Mouse (Mus musculus) heart, embryonic 15.5 days (tissue): ENCODE data around the gene Uvrag. TPM values are rescaled to one million over a fixed set of nuclear protein-coding genes. Genes with fewer than 3 reads are reported as not detected.
A peak's percentile ranks its signal among the peaks of the same experiment; 100 is the strongest.

Experiments
- ATAC-seq: fragments of 200-750 bp; cut with Nextera tagmentation; replicated peaks from 2 replicates; pipeline ENCODE4 v1.8.0; 2017; ENCODE audit warnings: low read depth, moderate TSS enrichment; ENCODE audit not compliant: insufficient number of reproducible peaks, insufficient read depth, low FRiP score
- H3K27ac ChIP-seq: fragments of 300-500 bp; sonication (generic); 2 replicates; pipeline ENCODE4 v1.5.1; 2015; ENCODE audit warnings: mild to moderate bottlenecking, inconsistent platforms
- H3K27me3 ChIP-seq: fragments of 300-500 bp; sonication (generic); 2 replicates; pipeline ENCODE4 v1.6.1; 2015; ENCODE audit warnings: inconsistent platforms
- H3K36me3 ChIP-seq: fragments of 300-500 bp; sonication (generic); 2 replicates; pipeline ENCODE4 v1.6.1; 2015; ENCODE audit warnings: mild to moderate bottlenecking, inconsistent platforms
- H3K4me1 ChIP-seq: fragments of 300-500 bp; sonication (generic); replicated peaks from 2 replicates; pipeline ENCODE4 v1.6.1; 2015; ENCODE audit warnings: inconsistent platforms
- H3K4me2 ChIP-seq: fragments of 300-500 bp; sonication (generic); 2 replicates; pipeline ENCODE4 v1.6.1; 2015; ENCODE audit warnings: inconsistent platforms, mild to moderate bottlenecking, moderate library complexity
- H3K4me3 ChIP-seq: fragments of 300-500 bp; sonication (generic); 2 replicates; pipeline ENCODE4 v1.5.1; 2015; ENCODE audit warnings: mild to moderate bottlenecking, inconsistent platforms
- H3K9ac ChIP-seq: fragments of 300-500 bp; sonication (generic); 2 replicates; pipeline ENCODE4 v1.6.1; 2015; ENCODE audit warnings: mild to moderate bottlenecking, inconsistent platforms
- H3K9me3 ChIP-seq: fragments of 300-500 bp; sonication (generic); replicated peaks from 2 replicates; pipeline ENCODE4 v1.6.1; 2016; ENCODE audit warnings: inconsistent platforms
- WGBS: fragments of 180-500 bp; shearing (Covaris S2); methylation state at CpG from one replicate; pipeline ENCODE4 v1.1.7; 2015; ENCODE audit warnings: mixed read lengths; 5-methylcytosine and 5-hydroxymethylcytosine counted together
- polyA plus RNA-seq: library from polyadenylated mRNA; unstranded; fragments of >200 nt; fragmentation: Nextera tagmentation; extraction: Ambion mirVana; gene quantifications from 2 replicates; pipeline ENCODE4 v1.2.1, GENCODE M21; 2015

Uvrag gene
- polyA plus RNA-seq, 1 experiment from 2014 or later: 16.0 TPM

- WGBS: 88% methylated on average over 7 of the region's 7 CpGs
- no peak overlapping the region for H3K4me2 ChIP-seq
- H3K4me1 ChIP-seq: peaks cover 21% of the 10 kb centered on the region
- H3K9ac ChIP-seq: no peak overlapping the region
- no peaks in the 10 kb centered on the region for H3K27me3 ChIP-seq
- H3K27ac ChIP-seq: no peak overlapping the region
- H3K9me3 ChIP-seq: no peaks in the 10 kb centered on the region
- no peak for ATAC-seq
- H3K4me3 ChIP-seq: no peak overlapping the region
- H3K36me3 ChIP-seq: no peaks in the 10 kb centered on the region
Measured at GRCm38 (mm10) chr7:99162462-99162861, 21.5 kb upstream of the Uvrag start.

- Histone ChIP-seq H3K4me2 (no peak overlapping the region), H3K4me1 (peaks cover 21% of the 10 kb centered on the region), H3K36me3 (no peaks in the 10 kb centered on the region), H3K9me3 (no peaks in the 10 kb centered on the region), H3K4me3 (no peak overlapping the region), H3K27ac (no peak overlapping the region), H3K9ac (no peak overlapping the region), H3K27me3 (no peaks in the 10 kb centered on the region)
- no peak for ATAC-seq
- WGBS: 82% methylated on average over 11 of the region's 11 CpGs
Measured at GRCm38 (mm10) chr7:99161961-99162360, 21.0 kb upstream of the Uvrag start.

DNA sequence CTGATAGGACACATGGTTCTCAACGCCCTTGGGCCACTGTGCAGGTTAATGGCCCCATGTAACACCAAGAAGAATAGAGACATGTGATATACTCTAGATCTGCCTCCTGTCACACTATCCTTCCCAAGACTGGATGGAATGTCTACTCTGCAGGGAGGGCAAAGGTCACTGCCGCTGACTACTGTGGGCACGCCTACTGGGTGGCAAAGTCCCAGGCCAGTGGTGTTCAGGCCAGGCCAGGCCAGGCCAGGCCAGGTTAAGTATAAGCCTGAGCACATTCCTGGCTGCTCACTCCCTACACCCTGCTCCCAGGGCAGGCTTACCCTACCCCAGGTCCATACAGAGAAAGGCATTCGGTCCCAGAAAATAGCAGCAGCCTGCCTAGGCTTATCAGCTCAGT lies 20.6 kb upstream of the Uvrag start:
- Histone ChIP-seq H3K36me3 (no peaks in the 10 kb centered on the region), H3K4me1 (peaks cover 23% of the 10 kb centered on the region), H3K9ac (no peak overlapping the region), H3K27ac (no peak overlapping the region), H3K27me3 (no peaks in the 10 kb centered on the region), H3K9me3 (no peaks in the 10 kb centered on the region), H3K4me2 (no peak overlapping the region), H3K4me3 (no peak overlapping the region)
- ATAC-seq: no peak; the same call in 1 of the 2 replicates
- WGBS: 33% methylated on average over 4 of the region's 4 CpGs

- WGBS: 77% methylated on average over 7 of the region's 7 CpGs
Measured at GRCm38 (mm10) chr7:99160995-99161394, 20.1 kb upstream of the Uvrag start.

GRCm38 (mm10) chr7:99159446-99159845 lies 18.5 kb upstream of the Uvrag start:
- 85% methylated on average over 2 of the region's 2 CpGs for WGBS
- no peak for ATAC-seq
- Histone ChIP-seq H3K27ac (no peak overlapping the region), H3K4me2 (no peak overlapping the region), H3K4me3 (no peak overlapping the region), H3K36me3 (no peaks in the 10 kb centered on the region), H3K27me3 (no peaks in the 10 kb centered on the region), H3K4me1 (peaks cover 32% of the 10 kb centered on the region), H3K9me3 (no peaks in the 10 kb centered on the region), H3K9ac (no peak overlapping the region)

More at GRCm38 (mm10) chr7:99160995-99161394, 20.1 kb upstream of the Uvrag start:
- Histone ChIP-seq H3K27me3 (no peaks in the 10 kb centered on the region), H3K27ac (no peak overlapping the region), H3K36me3 (no peaks in the 10 kb centered on the region), H3K4me2 (no peak overlapping the region), H3K9me3 (no peaks in the 10 kb centered on the region), H3K4me3 (no peak overlapping the region), H3K9ac (no peak overlapping the region), H3K4me1 (peaks cover 23% of the 10 kb centered on the region)
- ATAC-seq: no peak

GRCm38 (mm10) chr7:99158904-99159303 lies 18.0 kb upstream of the Uvrag start:
- no peak overlapping the region for H3K4me2 ChIP-seq
- H3K27me3 ChIP-seq: no peaks in the 10 kb centered on the region
- H3K4me1 ChIP-seq: peaks cover 33% of the 10 kb centered on the region
- no peak for ATAC-seq
- H3K9ac ChIP-seq: no peak overlapping the region
- no peaks in the 10 kb centered on the region for H3K9me3 ChIP-seq
- H3K36me3 ChIP-seq: no peaks in the 10 kb centered on the region
- H3K4me3 ChIP-seq: no peak overlapping the region
- 61% methylated on average over 5 of the region's 5 CpGs for WGBS
- H3K27ac ChIP-seq: no peak overlapping the region

- Histone ChIP-seq H3K27ac (no peak overlapping the region), H3K4me3 (no peak overlapping the region), H3K9me3 (no peaks in the 10 kb centered on the region), H3K36me3 (no peaks in the 10 kb centered on the region), H3K4me2 (no peak overlapping the region), H3K4me1 (peaks cover 33% of the 10 kb centered on the region), H3K9ac (no peak overlapping the region), H3K27me3 (no peaks in the 10 kb centered on the region)
- no peak for ATAC-seq
- 74% methylated on average over 8 of the region's 8 CpGs for WGBS
Measured at GRCm38 (mm10) chr7:99158011-99158410, 17.1 kb upstream of the Uvrag start.

DNA sequence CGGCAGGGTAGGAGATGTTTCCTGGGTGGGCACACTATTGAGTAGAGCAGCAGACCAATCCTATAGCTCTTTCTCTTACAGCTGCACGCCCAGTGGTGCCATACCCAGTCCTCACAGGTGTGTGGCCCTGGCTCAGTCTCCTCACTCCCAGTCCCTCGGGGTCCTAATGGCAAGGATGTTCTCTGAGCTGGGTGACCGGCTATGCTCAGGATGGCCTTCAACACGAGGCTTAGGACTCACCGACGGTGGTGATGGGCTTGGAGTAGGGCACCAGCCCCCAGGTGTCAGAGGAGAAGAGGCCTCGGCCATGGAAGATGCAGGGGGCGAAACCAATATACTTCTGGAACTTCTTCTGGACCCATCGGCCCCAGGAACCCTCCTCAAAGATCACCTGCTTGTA lies 15.8 kb upstream of the Uvrag start:
- Histone ChIP-seq H3K4me1 (peaks cover 27% of the 10 kb centered on the region), H3K36me3 (no peaks in the 10 kb centered on the region), H3K4me2 (no peak overlapping the region), H3K27ac (no peak overlapping the region), H3K9ac (no peak overlapping the region), H3K9me3 (no peaks in the 10 kb centered on the region), H3K4me3 (no peak overlapping the region), H3K27me3 (no peaks in the 10 kb centered on the region)
- ATAC-seq: no peak
- WGBS: 80% methylated on average over 10 of the region's 10 CpGs

- no peaks in the 10 kb centered on the region for H3K9me3 ChIP-seq
- peaks cover 18% of the 10 kb centered on the region for H3K4me1 ChIP-seq
- peak overlapping the region; percentile 38; the same call in 1 of the 2 replicates for H3K9ac ChIP-seq
- WGBS: 6% methylated on average over 17 of the region's 17 CpGs
- peak overlapping the region; percentile 62 for H3K4me2 ChIP-seq
- H3K27me3 ChIP-seq: no peaks in the 10 kb centered on the region
- ATAC-seq: peak; percentile 71
- H3K4me3 ChIP-seq: peak overlapping the region; percentile 31
- peak overlapping the region; percentile 50 for H3K27ac ChIP-seq
- H3K36me3 ChIP-seq: no peaks in the 10 kb centered on the region
Measured at GRCm38 (mm10) chr7:99155311-99156289, 14.7 kb upstream of the Uvrag start.

DNA sequence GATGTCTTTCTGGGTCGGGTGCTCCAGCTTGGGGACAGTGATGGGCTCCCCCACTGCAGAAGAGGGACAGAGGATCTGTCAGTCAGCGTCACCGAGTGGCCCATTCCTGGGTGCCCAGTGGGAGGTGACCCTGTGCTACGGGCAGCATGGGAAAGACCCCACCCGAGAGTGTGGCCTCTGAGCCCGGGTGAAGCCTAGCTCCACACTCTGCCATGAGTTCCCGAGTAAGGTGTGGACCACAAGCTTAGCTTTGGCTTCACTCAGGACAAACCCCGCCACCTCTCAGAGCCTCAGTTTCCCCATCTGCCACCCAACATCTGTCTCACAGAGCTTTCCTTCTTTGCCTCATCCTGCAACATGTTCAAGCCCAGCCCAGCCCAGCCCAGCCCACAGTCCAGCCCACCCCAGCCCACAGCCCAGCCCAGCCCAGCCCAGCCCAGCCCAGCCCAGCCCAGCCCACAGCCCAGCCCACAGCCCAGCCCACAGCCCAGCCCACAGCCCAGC lies 13.8 kb upstream of the Uvrag start:
- Histone ChIP-seq H3K36me3 (no peaks in the 10 kb centered on the region), H3K27ac (no peak overlapping the region), H3K4me3 (no peak overlapping the region), H3K4me1 (peaks cover 18% of the 10 kb centered on the region), H3K9ac (no peak overlapping the region), H3K27me3 (no peaks in the 10 kb centered on the region), H3K9me3 (no peaks in the 10 kb centered on the region), H3K4me2 (no peak overlapping the region)
- ATAC-seq: no peak
- WGBS: 58% methylated on average over 8 of the region's 8 CpGs

- H3K9me3 ChIP-seq: no peaks in the 10 kb centered on the region
- H3K4me2 ChIP-seq: no peak overlapping the region
- H3K27me3 ChIP-seq: no peaks in the 10 kb centered on the region
- no peak overlapping the region for H3K27ac ChIP-seq
- no peak overlapping the region for H3K9ac ChIP-seq
- ATAC-seq: no peak
- WGBS: 81% methylated on average over 11 of the region's 11 CpGs
- H3K4me1 ChIP-seq: peaks cover 18% of the 10 kb centered on the region
- no peak overlapping the region for H3K4me3 ChIP-seq
- no peaks in the 10 kb centered on the region for H3K36me3 ChIP-seq
Measured at GRCm38 (mm10) chr7:99153686-99154202, 12.8 kb upstream of the Uvrag start.
